Mouse (Mus musculus): ENCODE data around the gene Sema5b. TPM values are rescaled to one million over a fixed set of nuclear protein-coding genes. Genes with fewer than 3 reads are reported as not detected.

Gene Sema5b
- polyA plus RNA-seq, 1 experiment from 2014 or later, result 16.7 TPM

DNA sequence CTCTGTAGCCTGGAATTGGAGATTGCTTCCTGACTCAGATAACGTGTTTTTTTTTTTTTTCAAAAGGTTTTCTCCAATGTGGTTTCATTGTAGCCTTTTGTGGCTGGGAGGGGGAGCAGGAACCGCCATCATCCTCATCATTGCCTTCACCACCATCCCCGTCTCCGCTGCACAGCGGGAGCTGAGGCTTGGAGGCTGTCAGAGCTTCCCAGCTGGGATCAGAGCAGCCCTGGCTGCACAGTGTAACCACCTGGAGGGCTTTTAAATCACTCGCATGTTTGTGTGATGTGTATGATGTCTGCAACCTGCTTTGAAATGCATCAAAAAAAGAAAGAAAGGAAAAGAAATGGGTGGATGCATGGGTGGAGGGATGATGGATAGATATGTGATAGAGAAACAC lies 57.0 kb downstream of the Sema5b start:
- no peak overlapping the region for H3K4me3 ChIP-seq (replicated peaks; ENCODE audit: low read length)
- H3K27ac ChIP-seq, result no peak overlapping the region
- peaks cover 35% of the 10 kb centered on the region for H3K4me1 ChIP-seq (replicated peaks; ENCODE audit: control insufficient read depth, insufficient read depth, low read length)
- H3K9ac ChIP-seq, result no peak overlapping the region
- DNase-seq (ENCODE audit: low spot score), result no peak
- no peak for ATAC-seq (ENCODE audit: low FRiP score)
- no peaks in the 10 kb centered on the region for H3K9me3 ChIP-seq (ENCODE audit: control insufficient read depth, low read length)
- H3K36me3 ChIP-seq (replicated peaks; ENCODE audit: control insufficient read depth, insufficient read depth), result no peaks in the 10 kb centered on the region
- no peaks in the 10 kb centered on the region for H3K27me3 ChIP-seq (ENCODE audit: control insufficient read depth, insufficient read depth, low read length)
- 8% methylated on average over 6 of the region's 6 CpGs for WGBS
- no peak overlapping the region for H3K4me2 ChIP-seq (replicated peaks)

DNA sequence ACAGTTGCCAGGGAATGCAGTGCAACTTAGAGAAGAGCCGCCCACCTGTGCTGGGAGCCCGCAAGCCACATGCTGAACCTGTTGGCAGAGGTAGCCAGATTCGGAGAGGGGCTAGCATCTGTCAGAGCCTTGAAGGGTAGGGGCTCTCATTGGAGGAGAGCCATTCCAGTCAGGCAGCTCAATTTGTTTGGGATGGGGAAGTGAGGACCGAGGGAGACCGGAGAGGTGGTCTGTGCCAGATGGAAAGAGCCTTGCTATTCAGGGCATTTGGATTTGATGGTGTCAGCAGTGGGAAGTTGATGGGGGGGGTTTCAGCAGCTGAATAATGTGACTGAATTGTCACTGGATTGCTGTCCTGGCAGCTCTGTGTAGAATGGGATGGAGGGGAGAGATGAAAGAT lies 57.9 kb downstream of the Sema5b start:
- Histone ChIP-seq H3K36me3 (replicated peaks; ENCODE audit: control insufficient read depth, insufficient read depth) (no peaks in the 10 kb centered on the region), H3K27me3 (ENCODE audit: control insufficient read depth, insufficient read depth, low read length) (no peaks in the 10 kb centered on the region), H3K4me3 (replicated peaks; ENCODE audit: low read length) (no peak overlapping the region), H3K4me2 (replicated peaks) (no peak overlapping the region), H3K9ac (no peak overlapping the region), H3K9me3 (ENCODE audit: control insufficient read depth, low read length) (no peaks in the 10 kb centered on the region), H3K27ac (no peak overlapping the region), H3K4me1 (replicated peaks; ENCODE audit: control insufficient read depth, insufficient read depth, low read length) (peaks cover 42% of the 10 kb centered on the region)
- ATAC-seq (ENCODE audit: low FRiP score) (no peak), DNase-seq (ENCODE audit: low spot score) (no peak)
- 55% methylated on average over 5 of the region's 5 CpGs for WGBS

DNA sequence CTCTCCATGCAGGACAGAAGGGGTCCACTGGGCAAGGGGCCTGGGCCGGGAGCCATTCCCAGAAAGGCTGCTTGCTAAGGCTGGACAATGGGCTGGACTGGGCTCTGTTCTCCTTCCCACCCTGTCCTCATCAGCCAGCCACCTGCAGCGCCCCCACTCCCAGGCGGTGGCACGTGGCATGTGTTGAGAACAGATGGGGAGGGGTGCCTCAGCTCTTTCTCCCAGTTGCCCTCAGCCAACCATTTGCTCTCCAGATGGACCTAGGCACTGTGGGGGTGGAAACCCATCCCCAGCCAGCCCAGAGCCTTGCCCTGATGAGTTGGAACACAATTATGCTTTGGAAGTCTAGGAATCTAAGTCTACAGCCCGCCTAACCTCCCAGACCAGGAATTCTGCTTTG lies 59.3 kb downstream of the Sema5b start:
- no peak overlapping the region for H3K27ac ChIP-seq
- no peak for DNase-seq (ENCODE audit: low spot score)
- no peaks in the 10 kb centered on the region for H3K9me3 ChIP-seq (ENCODE audit: control insufficient read depth, low read length)
- H3K9ac ChIP-seq, result no peak overlapping the region
- peaks cover 47% of the 10 kb centered on the region for H3K4me1 ChIP-seq (replicated peaks; ENCODE audit: control insufficient read depth, insufficient read depth, low read length)
- WGBS, result 61% methylated on average over 5 of the region's 5 CpGs
- no peak overlapping the region for H3K4me3 ChIP-seq (replicated peaks; ENCODE audit: low read length)
- no peaks in the 10 kb centered on the region for H3K36me3 ChIP-seq (replicated peaks; ENCODE audit: control insufficient read depth, insufficient read depth)
- no peak overlapping the region for H3K4me2 ChIP-seq (replicated peaks)
- ATAC-seq (ENCODE audit: low FRiP score), result no peak
- no peaks in the 10 kb centered on the region for H3K27me3 ChIP-seq (ENCODE audit: control insufficient read depth, insufficient read depth, low read length)

GRCm38 (mm10) chr16:35601426-35601825 lies 60.5 kb downstream of the Sema5b start:
- Histone ChIP-seq H3K36me3 (replicated peaks; ENCODE audit: control insufficient read depth, insufficient read depth) (no peaks in the 10 kb centered on the region), H3K9me3 (ENCODE audit: control insufficient read depth, low read length) (no peaks in the 10 kb centered on the region), H3K27me3 (ENCODE audit: control insufficient read depth, insufficient read depth, low read length) (no peaks in the 10 kb centered on the region), H3K27ac (no peak overlapping the region), H3K4me1 (replicated peaks; ENCODE audit: control insufficient read depth, insufficient read depth, low read length) (peaks cover 41% of the 10 kb centered on the region), H3K9ac (no peak overlapping the region), H3K4me3 (replicated peaks; ENCODE audit: low read length) (no peak overlapping the region), H3K4me2 (replicated peaks) (no peak overlapping the region)
- 87% methylated on average over 6 of the region's 6 CpGs for WGBS
- ATAC-seq (ENCODE audit: low FRiP score), result no peak
- no peak for DNase-seq (ENCODE audit: low spot score)

DNA sequence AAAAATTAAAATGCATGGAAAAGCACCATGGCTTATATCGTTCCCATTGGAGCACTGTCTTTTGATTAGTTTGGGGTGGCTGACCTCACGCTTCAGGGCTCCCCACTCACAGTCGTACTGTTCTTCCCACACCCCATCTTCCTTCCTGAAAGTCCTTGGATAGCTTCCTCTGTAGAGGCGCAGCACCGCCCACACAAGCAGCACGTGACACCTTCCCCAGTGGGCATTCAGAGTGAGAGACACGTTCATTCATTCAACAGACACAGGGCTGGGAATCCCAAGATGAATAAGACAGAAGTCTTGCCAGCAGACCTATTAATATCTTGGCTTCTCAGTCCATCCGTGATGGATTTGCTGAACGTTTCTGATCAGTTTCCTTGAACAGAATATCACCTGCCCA lies 61.6 kb downstream of the Sema5b start:
- no peak overlapping the region for H3K27ac ChIP-seq

DNA sequence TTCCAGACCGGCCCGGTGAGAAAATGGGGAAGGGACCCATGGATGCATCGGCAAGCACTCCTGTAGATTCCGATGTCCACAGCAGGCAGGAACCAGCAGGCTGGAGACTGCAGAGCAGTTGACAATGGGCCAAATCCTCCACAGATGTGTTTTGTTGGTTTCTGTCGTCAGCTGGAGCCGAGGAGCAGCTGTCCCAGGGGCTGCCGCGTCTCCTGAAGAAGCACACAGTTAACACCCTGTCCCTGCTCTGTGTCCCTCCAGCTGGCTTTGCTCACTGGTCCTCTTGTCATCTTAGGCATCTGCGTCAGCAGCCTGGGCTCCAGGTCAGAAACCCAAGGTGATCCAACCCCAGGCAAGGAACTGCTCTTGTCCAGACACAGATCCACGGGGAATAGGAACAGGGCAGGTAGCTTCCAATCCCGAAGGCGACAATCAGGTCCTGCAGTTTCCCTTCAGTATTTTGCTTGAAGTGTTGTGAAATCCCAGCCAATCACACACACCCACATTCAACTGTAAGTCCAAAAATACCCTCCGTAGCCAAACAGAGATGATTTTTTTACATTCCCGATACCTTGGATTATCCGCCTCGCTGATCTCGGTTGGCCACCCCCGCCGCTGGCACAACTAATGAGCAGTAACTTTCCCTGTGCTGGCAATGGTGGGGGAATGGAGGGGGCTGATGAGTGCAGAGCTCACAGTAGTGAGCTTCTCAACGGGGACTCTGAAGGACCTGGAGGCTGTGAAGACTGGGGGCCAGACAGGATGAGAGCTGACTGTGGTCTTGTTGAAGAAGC lies 63.0 kb downstream of the Sema5b start:
- no peaks in the 10 kb centered on the region for H3K9me3 ChIP-seq (ENCODE audit: control insufficient read depth, low read length)
- H3K4me3 ChIP-seq (replicated peaks; ENCODE audit: low read length), result no peak overlapping the region
- no peak overlapping the region for H3K9ac ChIP-seq
- peaks cover 37% of the 10 kb centered on the region for H3K4me1 ChIP-seq (replicated peaks; ENCODE audit: control insufficient read depth, insufficient read depth, low read length)
- ATAC-seq (ENCODE audit: low FRiP score), result no peak
- no peak for DNase-seq (ENCODE audit: low spot score)
- H3K36me3 ChIP-seq (replicated peaks; ENCODE audit: control insufficient read depth, insufficient read depth), result no peaks in the 10 kb centered on the region
- no peak overlapping the region for H3K4me2 ChIP-seq (replicated peaks)
- no peaks in the 10 kb centered on the region for H3K27me3 ChIP-seq (ENCODE audit: control insufficient read depth, insufficient read depth, low read length)
- 53% methylated on average over 20 of the region's 20 CpGs for WGBS
- H3K27ac ChIP-seq, result no peak overlapping the region

More for the DNA sequence above, 61.6 kb downstream of the Sema5b start:
- DNase-seq (ENCODE audit: low spot score) (no peak), ATAC-seq (ENCODE audit: low FRiP score) (no peak)
- H3K4me1 ChIP-seq (replicated peaks; ENCODE audit: control insufficient read depth, insufficient read depth, low read length), result peaks cover 43% of the 10 kb centered on the region
- no peaks in the 10 kb centered on the region for H3K27me3 ChIP-seq (ENCODE audit: control insufficient read depth, insufficient read depth, low read length)
- no peak overlapping the region for H3K4me2 ChIP-seq (replicated peaks)
- H3K36me3 ChIP-seq (replicated peaks; ENCODE audit: control insufficient read depth, insufficient read depth), result no peaks in the 10 kb centered on the region
- H3K4me3 ChIP-seq (replicated peaks; ENCODE audit: low read length), result no peak overlapping the region
- WGBS, result 47% methylated on average over 9 of the region's 9 CpGs
- no peak overlapping the region for H3K9ac ChIP-seq
- H3K9me3 ChIP-seq (ENCODE audit: control insufficient read depth, low read length), result no peaks in the 10 kb centered on the region

GRCm38 (mm10) chr16:35607250-35607649 lies 66.3 kb downstream of the Sema5b start:
- H3K4me3 ChIP-seq (replicated peaks; ENCODE audit: low read length), result no peak overlapping the region
- ATAC-seq (ENCODE audit: low FRiP score) (no peak), DNase-seq (ENCODE audit: low spot score) (no peak)
- WGBS, result 69% methylated on average over 3 of the region's 3 CpGs
- no peaks in the 10 kb centered on the region for H3K9me3 ChIP-seq (ENCODE audit: control insufficient read depth, low read length)
- no peak overlapping the region for H3K27ac ChIP-seq
- H3K4me1 ChIP-seq (replicated peaks; ENCODE audit: control insufficient read depth, insufficient read depth, low read length), result peaks cover 31% of the 10 kb centered on the region; the same call in 1 of the 2 replicates
- H3K4me2 ChIP-seq (replicated peaks), result no peak overlapping the region
- no peaks in the 10 kb centered on the region for H3K27me3 ChIP-seq (ENCODE audit: control insufficient read depth, insufficient read depth, low read length)
- no peaks in the 10 kb centered on the region for H3K36me3 ChIP-seq (replicated peaks; ENCODE audit: control insufficient read depth, insufficient read depth)
- H3K9ac ChIP-seq, result no peak overlapping the region

GRCm38 (mm10) chr16:35608244-35608643 lies 67.3 kb downstream of the Sema5b start:
- 47% methylated on average over 3 of the region's 3 CpGs for WGBS
- Histone ChIP-seq H3K27me3 (ENCODE audit: control insufficient read depth, insufficient read depth, low read length) (no peaks in the 10 kb centered on the region), H3K4me3 (replicated peaks; ENCODE audit: low read length) (no peak overlapping the region), H3K9ac (no peak overlapping the region), H3K9me3 (ENCODE audit: control insufficient read depth, low read length) (no peaks in the 10 kb centered on the region), H3K27ac (no peak overlapping the region), H3K36me3 (replicated peaks; ENCODE audit: control insufficient read depth, insufficient read depth) (no peaks in the 10 kb centered on the region), H3K4me1 (replicated peaks; ENCODE audit: control insufficient read depth, insufficient read depth, low read length) (peaks cover 24% of the 10 kb centered on the region; the same call in 1 of the 2 replicates), H3K4me2 (replicated peaks) (no peak overlapping the region)
- ATAC-seq (ENCODE audit: low FRiP score), result no peak
- no peak for DNase-seq (ENCODE audit: low spot score)

DNA sequence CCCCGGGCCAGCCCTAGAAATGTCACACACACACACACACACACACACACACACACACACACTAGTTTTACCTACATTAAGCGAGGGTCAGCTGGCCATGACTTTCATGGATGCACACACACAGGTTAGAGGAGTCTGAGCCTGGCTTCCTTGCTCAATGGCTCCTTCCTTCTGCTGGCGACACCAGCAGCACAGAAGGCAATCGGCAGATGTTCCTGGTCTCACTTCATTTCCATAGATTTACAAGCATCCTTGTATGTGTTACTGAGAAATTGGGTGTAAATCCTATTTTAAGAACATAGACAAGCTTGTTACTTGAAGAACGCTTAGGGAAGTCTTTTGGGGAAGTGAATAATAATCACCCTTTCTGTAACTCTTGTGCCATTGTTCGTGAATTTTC lies 68.6 kb downstream of the Sema5b start:
- H3K4me3 ChIP-seq (replicated peaks; ENCODE audit: low read length), result no peak overlapping the region
- H3K27ac ChIP-seq, result no peak overlapping the region
- no peak overlapping the region for H3K4me2 ChIP-seq (replicated peaks)
- H3K27me3 ChIP-seq (ENCODE audit: control insufficient read depth, insufficient read depth, low read length), result no peaks in the 10 kb centered on the region
- no peaks in the 10 kb centered on the region for H3K36me3 ChIP-seq (replicated peaks; ENCODE audit: control insufficient read depth, insufficient read depth)
- H3K4me1 ChIP-seq (replicated peaks; ENCODE audit: control insufficient read depth, insufficient read depth, low read length), result peaks cover 26% of the 10 kb centered on the region
- DNase-seq (ENCODE audit: low spot score), result no peak
- no peak for ATAC-seq (ENCODE audit: low FRiP score)
- WGBS, result 64% methylated on average over 6 of the region's 6 CpGs
- H3K9ac ChIP-seq, result no peak overlapping the region
- no peaks in the 10 kb centered on the region for H3K9me3 ChIP-seq (ENCODE audit: control insufficient read depth, low read length)
